Mouse (Mus musculus) layer of hippocampus, postnatal 10 days (tissue): ENCODE data around the gene Mobp. TPM values are rescaled to one million over a fixed set of nuclear protein-coding genes. Genes with fewer than 3 reads are reported as not detected.
A peak's percentile ranks its signal among the peaks of the same experiment; 100 is the strongest.

Source experiments
- DNase-seq, 2 experiments: peaks; one replicate each; pipeline ENCODE4 v3.0.0; 2021; ENCODE audit warnings: low spot score in 2 of 2
- total RNA-seq, 2 experiments: library from RNA; stranded (reverse); gene quantifications; 2 replicates each; pipeline ENCODE4 v1.2.3; 2021

Gene Mobp
- total RNA-seq, 2 experiments from 2014 or later, result 16.2 to 17.0 TPM

DNA sequence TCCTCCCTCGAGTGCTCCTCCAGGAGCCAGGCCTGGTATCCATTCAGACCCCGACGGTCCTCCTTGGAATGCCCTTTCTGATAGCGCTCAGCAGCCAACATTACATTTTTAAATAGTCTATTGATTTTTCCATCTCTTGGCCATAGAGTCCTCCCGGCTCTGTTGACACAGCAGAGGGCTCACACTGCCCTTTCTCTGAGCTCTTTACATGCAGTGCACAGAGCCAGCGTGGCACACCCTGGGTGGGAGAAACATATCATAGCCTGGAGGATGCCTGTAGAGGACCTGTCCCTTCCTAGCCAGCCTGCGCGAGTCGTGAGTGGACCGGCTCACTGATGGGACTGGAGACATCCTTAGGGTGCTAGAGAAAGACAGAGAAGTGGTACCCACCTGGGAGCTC lies 54.4 kb downstream of the Mobp start:
- DNase-seq, result no peak

DNA sequence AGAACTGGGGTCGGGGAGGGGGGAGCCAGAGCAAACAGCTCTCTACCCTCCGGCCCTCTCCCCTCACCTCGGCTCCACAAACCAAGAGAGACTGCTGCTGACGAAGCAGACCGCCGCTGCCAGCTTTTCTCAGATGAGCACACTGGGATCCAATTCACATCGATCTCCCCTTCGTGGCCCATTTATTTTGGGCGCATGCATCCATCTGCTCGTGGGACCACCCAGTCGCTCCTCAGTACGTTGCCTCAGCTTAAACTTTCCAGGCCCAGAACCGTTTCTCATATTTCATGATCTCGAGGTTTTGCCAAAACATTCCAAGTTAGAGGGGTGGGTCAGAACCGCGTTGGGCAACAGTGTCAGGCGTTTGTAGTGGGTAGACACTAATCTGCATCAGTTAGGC lies 57.4 kb downstream of the Mobp start:
- no peak for DNase-seq

DNA sequence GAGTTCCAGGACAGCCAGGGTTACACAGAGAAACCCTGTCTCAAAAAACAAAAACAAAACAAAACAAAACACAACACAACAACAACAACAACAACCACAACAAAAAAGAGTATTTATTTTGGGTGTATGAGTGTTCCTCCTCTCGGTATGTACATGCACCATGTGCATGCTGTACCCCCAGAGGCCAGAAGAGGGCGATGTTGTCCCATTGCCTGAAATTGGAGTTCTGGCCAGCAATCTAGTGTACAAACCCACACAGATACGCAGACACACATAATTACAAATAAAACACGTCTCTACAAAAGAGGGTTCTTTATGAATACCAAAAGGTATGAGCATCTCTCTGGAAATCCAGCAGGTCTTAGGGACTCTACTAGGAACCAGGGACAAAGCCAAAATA lies 60.6 kb downstream of the Mobp start:
- peak; percentile 78 for DNase-seq

DNA sequence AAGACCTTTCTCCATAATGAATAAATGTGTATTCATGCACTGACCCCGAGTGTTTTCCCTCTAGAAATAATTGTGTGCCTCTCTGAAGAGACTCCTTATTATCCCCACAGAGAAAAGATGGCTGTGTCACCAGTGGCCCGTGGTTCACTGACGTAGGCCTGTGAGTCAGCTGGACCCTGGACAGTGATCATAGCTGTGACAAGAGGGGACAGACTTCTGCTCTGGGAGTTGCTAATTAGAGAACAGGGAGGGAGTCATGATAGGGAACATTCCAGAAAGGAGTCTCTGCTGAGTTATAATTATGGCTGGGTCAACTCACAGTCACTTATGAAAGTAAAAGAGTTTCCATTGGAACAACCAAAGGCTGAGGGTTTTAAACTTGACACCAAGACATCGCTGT lies 61.4 kb downstream of the Mobp start:
- DNase-seq, result no peak

DNA sequence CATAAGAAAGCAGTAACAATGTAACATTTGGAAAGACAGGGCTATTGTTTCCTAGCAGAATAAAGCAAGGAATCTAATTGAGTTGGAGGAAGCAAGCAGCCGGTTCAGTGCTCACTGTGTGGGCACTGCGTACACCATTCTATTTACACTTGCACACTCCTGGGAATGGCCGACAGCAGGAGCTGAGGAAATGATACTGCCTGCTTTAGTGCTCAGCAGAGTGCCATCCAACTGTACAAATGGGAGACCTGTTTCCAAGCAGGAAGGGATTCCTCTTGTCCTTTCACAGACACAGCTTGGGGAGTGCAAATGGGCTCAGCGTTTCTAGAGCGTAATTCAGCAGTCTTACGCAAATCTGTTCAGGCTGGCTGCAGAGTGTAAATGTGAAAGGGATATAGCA lies 63.4 kb downstream of the Mobp start:
- no peak for DNase-seq

DNA sequence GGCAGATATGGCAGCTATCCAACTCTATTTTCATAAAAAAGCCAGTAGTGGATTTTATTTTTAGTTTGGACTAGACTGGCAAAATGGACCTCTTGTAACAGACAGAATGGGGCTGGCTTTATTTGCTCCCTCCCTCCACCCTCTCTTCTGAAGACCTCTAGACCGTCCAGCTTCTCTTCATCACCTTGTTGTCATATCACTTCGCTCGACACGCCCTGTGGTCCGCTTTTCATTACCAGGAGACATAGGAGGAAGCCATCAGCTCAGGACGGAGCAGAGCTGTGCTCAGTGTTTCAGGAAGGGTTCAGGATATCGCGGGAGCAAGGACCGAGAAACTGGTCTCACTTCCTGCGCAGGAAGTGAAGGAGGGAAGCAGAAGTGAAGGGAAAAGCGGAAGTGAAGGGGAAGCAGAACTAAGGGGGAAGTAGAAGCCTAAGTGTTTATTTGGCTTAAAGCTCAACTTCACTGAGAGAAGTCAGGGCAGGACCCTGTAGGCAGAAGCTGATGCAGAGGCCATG lies 65.5 kb downstream of the Mobp start:
- DNase-seq, result no peak

DNA sequence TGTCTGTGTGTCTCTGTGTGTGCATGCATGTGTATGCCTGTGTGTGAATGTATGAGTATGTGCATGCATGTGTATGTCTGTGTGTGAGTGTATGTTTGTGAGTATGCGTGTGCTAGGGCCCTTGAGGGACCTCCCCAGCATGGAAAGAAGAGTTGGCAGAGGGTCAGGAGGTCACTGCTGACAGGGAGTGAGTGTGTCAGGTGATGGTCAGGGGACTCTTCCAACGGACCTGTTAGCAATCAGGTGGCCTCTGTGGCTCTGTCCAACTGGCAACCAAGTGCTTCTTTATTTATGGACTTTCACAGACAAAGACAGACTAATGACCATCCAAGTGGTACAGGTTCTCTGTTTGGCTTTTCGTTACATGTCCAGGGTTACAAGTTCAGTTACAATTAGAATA lies 69.9 kb downstream of the Mobp start:
- DNase-seq, result no peak

Other genes with a start within 250 kb of the Mobp start
- gene Gorasp1, start 212.1 kb upstream of the Mobp start, total RNA-seq, result 10 to 100 TPM; 28.9 to 31.2 TPM
- 1 to 10 TPM; 1.3 to 2.9 TPM for gene Ttc21a, start 212.1 kb upstream of the Mobp start, total RNA-seq
- gene Csrnp1, start 165.0 kb upstream of the Mobp start, total RNA-seq, result 10 to 100 TPM in 1 of 2 experiments, 1 to 10 TPM in 1; 9.9 to 10.4 TPM
- under 1 TPM; 0.07 to 0.09 TPM for gene Xirp1, start 126.1 kb upstream of the Mobp start, total RNA-seq
- 10 to 100 TPM; 28.3 to 31.6 TPM for gene Cx3cr1, start 79.8 kb upstream of the Mobp start, total RNA-seq
- not detected for gene Ccr8, start 57.6 kb upstream of the Mobp start, total RNA-seq
- gene Slc25a38, start 39.3 kb upstream of the Mobp start, total RNA-seq, result 10 to 100 TPM; 23.6 to 26.7 TPM
- gene Rpsa, start 22.0 kb upstream of the Mobp start, total RNA-seq, result 100 to 1,000 TPM; 728 to 842 TPM
- gene Myrip, start 151.8 kb downstream of the Mobp start, total RNA-seq, result 10 to 100 TPM; 42.8 to 45.5 TPM